Mouse (Mus musculus) lung, embryonic 14.5 days (tissue): ENCODE results near the gene Col8a2. TPM values are rescaled to one million over a fixed set of nuclear protein-coding genes. Genes with fewer than 3 reads are reported as not detected.

ENCODE experiments used
- ATAC-seq: fragments of 200-750 bp; cut with Nextera tagmentation; 2 replicates; pipeline ENCODE4 v1.8.0; 2017; ENCODE audit warnings: mild to moderate bottlenecking, moderate TSS enrichment, moderate library complexity; ENCODE audit not compliant: insufficient read depth
- DNase-seq: peaks from one replicate; pipeline ENCODE4 v3.0.0-alpha.2; 2015
- H3K27ac ChIP-seq: fragments of 300-500 bp; sonication (generic); 2 replicates; pipeline ENCODE4 v1.5.1; 2014; ENCODE audit warnings: low read depth, mild to moderate bottlenecking, moderate library complexity
- H3K27me3 ChIP-seq: fragments of 300-500 bp; sonication (generic); 2 replicates; pipeline ENCODE4 v1.6.1; 2014; ENCODE audit warnings: low read length, control low read depth; ENCODE audit not compliant: insufficient read depth
- H3K36me3 ChIP-seq: fragments of 300-500 bp; sonication (generic); 2 replicates; pipeline ENCODE4 v1.6.1; 2014; ENCODE audit warnings: control low read depth; ENCODE audit not compliant: insufficient read depth
- H3K4me1 ChIP-seq: fragments of 300-500 bp; sonication (generic); 2 replicates; pipeline ENCODE4 v1.6.1; 2014; ENCODE audit warnings: antibody characterized with exemption, control low read depth; ENCODE audit not compliant: insufficient read depth
- H3K4me2 ChIP-seq: fragments of 300-500 bp; sonication (generic); 2 replicates; pipeline ENCODE4 v1.6.1; 2014; ENCODE audit warnings: mild to moderate bottlenecking
- H3K4me3 ChIP-seq: fragments of 300-500 bp; sonication (generic); 2 replicates; pipeline ENCODE4 v1.5.1; 2014; ENCODE audit warnings: low read depth, low read length
- H3K9ac ChIP-seq: fragments of 300-500 bp; sonication (generic); 2 replicates; pipeline ENCODE4 v1.6.1; 2014
- H3K9me3 ChIP-seq: fragments of 300-500 bp; sonication (generic); 2 replicates; pipeline ENCODE4 v1.6.1; 2016; ENCODE audit warnings: low read depth, low read length, control low read depth
- CTCF ChIP-seq: IDR thresholded peaks from 2 replicates; pipeline ENCODE4 v1.5.1; 2016; ENCODE audit warnings: antibody characterized with exemption, low read depth
- WGBS: fragments of 180-500 bp; shearing (Covaris S2); extraction: QIAGEN DNeasy Blood & Tissue Kit; methylation state at CpG from one replicate; pipeline ENCODE4 v1.1.7; 2014; 5-methylcytosine and 5-hydroxymethylcytosine counted together
- polyA plus RNA-seq: library from polyadenylated mRNA; unstranded; fragments of >200 nt; fragmentation: Nextera tagmentation; extraction: Ambion mirVana; gene quantifications from 2 replicates; pipeline ENCODE4 v1.2.1, GENCODE M21; 2014

Gene Col8a2
- polyA plus RNA-seq, 1 experiment from 2014 or later: 4.0 TPM

- Histone ChIP-seq H3K4me3 (peak overlapping the region; percentile 98), H3K9ac (peak overlapping the region; percentile 98), H3K36me3 (no peaks in the 10 kb centered on the region), H3K27ac (peak overlapping the region; percentile 95), H3K27me3 (no peaks in the 10 kb centered on the region), H3K4me2 (peak overlapping the region; percentile 94), H3K9me3 (no peaks in the 10 kb centered on the region), H3K4me1 (peaks cover 26% of the 10 kb centered on the region)
- peak; percentile 14 for ATAC-seq
- no peak for TF ChIP-seq CTCF
- peak; percentile 72 for DNase-seq
- WGBS: 0% methylated on average over 50 of the region's 50 CpGs
Observed at GRCm38 (mm10) chr4:126255113-126256001, 31.2 kb upstream of the Col8a2 start.

- peak; percentile 91 for DNase-seq
- Histone ChIP-seq H3K4me1 (peaks cover 29% of the 10 kb centered on the region), H3K9ac (peak within 1 kb of the TSS; percentile 98)
Observed at GRCm38 (mm10) chr4:126256131-126256791, 30.3 kb upstream of the Col8a2 start, which contains the start of gene Map7d1. TSS of gene Map7d1 (minus strand) at chr4:126256343.

GRCm38 (mm10) chr4:126256967-126257881, 29.4 kb upstream of the Col8a2 start:
- Histone ChIP-seq H3K4me3 (peak overlapping the region; percentile 98), H3K27me3 (no peaks in the 10 kb centered on the region), H3K36me3 (no peaks in the 10 kb centered on the region), H3K4me1 (peaks cover 33% of the 10 kb centered on the region), H3K9ac (peak overlapping the region; percentile 98), H3K9me3 (no peaks in the 10 kb centered on the region), H3K4me2 (peak overlapping the region; percentile 94), H3K27ac (peak overlapping the region; percentile 95)
- no peak for TF ChIP-seq CTCF
- peak; percentile 38 for DNase-seq
- no peak for ATAC-seq
- 6% methylated on average over 26 of the region's 26 CpGs for WGBS

More at GRCm38 (mm10) chr4:126256131-126256791, 30.3 kb upstream of the Col8a2 start, which contains the start of gene Map7d1:
- peak; percentile 83 for ATAC-seq
- Histone ChIP-seq H3K9me3 (no peaks in the 10 kb centered on the region), H3K27me3 (no peaks in the 10 kb centered on the region), H3K4me2 (peak within 1 kb of the TSS; percentile 94), H3K4me3 (peak within 1 kb of the TSS; percentile 98), H3K27ac (peak within 1 kb of the TSS; percentile 95), H3K36me3 (no peaks in the 10 kb centered on the region)
- WGBS: under 1% methylated on average over 56 of the region's 59 CpGs
- peak; percentile 19 for TF ChIP-seq CTCF

GRCm38 (mm10) chr4:126259063-126259462, 27.5 kb upstream of the Col8a2 start:
- H3K4me1 ChIP-seq: peaks cover 30% of the 10 kb centered on the region
- H3K4me3 ChIP-seq: 0 out of 2 replicates have a peak overlapping the region, but pooled peaks have one; percentile 1
- H3K27ac ChIP-seq: peak overlapping the region; percentile 97
- DNase-seq: peak; percentile 64
- no peaks in the 10 kb centered on the region for H3K9me3 ChIP-seq
- peak overlapping the region; percentile 52 for H3K4me2 ChIP-seq
- WGBS: 25% methylated on average over 3 of the region's 3 CpGs
- no peak for ATAC-seq
- no peak for TF ChIP-seq CTCF
- H3K9ac ChIP-seq: peak overlapping the region; percentile 13; the same call in 1 of the 2 replicates
- no peaks in the 10 kb centered on the region for H3K27me3 ChIP-seq
- no peaks in the 10 kb centered on the region for H3K36me3 ChIP-seq

- Histone ChIP-seq H3K36me3 (no peaks in the 10 kb centered on the region), H3K9me3 (no peaks in the 10 kb centered on the region), H3K9ac (peak overlapping the region; percentile 27; the same call in 1 of the 2 replicates), H3K4me2 (peak overlapping the region; percentile 52), H3K27ac (peak overlapping the region; percentile 97), H3K27me3 (no peaks in the 10 kb centered on the region), H3K4me3 (0 out of 2 replicates have a peak overlapping the region, but pooled peaks have one; percentile 1), H3K4me1 (peaks cover 25% of the 10 kb centered on the region)
- WGBS: under 1% methylated on average over 15 of the region's 15 CpGs
- no peak for TF ChIP-seq CTCF
- DNase-seq (peak; percentile 93), ATAC-seq (peak; percentile 16)
Observed at GRCm38 (mm10) chr4:126259523-126260160, 27.0 kb upstream of the Col8a2 start.
